Mouse (Mus musculus) forebrain, embryonic 11.5 days (tissue): ENCODE measurements around the gene Adk. TPM values are rescaled to one million over a fixed set of nuclear protein-coding genes. Genes with fewer than 3 reads are reported as not detected.

Experiments
- ATAC-seq: fragments of 200-750 bp; cut with Nextera tagmentation; replicated peaks from 2 replicates; pipeline ENCODE4 v1.8.0; 2017; ENCODE audit warnings: moderate TSS enrichment; ENCODE audit not compliant: low FRiP score
- DNase-seq: peaks from one replicate; pipeline ENCODE4 v3.0.0-alpha.2; 2017; ENCODE audit warnings: low spot score
- H3K27ac ChIP-seq: fragments of 300-500 bp; sonication (generic); 2 replicates; pipeline ENCODE4 v1.5.1; 2014; ENCODE audit warnings: low read depth, low read length
- H3K27me3 ChIP-seq: fragments of 300-500 bp; sonication (generic); 2 replicates; pipeline ENCODE4 v1.6.1; 2014; ENCODE audit warnings: mild to moderate bottlenecking, low read length, mixed read lengths; ENCODE audit not compliant: control insufficient read depth, insufficient read depth
- H3K36me3 ChIP-seq: fragments of 300-500 bp; sonication (generic); 2 replicates; pipeline ENCODE4 v1.6.1; 2014; ENCODE audit warnings: mild to moderate bottlenecking, low read length, moderate library complexity, mixed read lengths; ENCODE audit not compliant: control insufficient read depth, insufficient read depth
- H3K4me1 ChIP-seq: fragments of 300-500 bp; sonication (generic); replicated peaks from 2 replicates; pipeline ENCODE4 v1.6.1; 2014; ENCODE audit warnings: low read length, mixed read lengths; ENCODE audit not compliant: control insufficient read depth, insufficient read depth
- H3K4me2 ChIP-seq: fragments of 300-500 bp; sonication (generic); 2 replicates; pipeline ENCODE4 v1.6.1; 2014; ENCODE audit warnings: low read depth, mild to moderate bottlenecking, low read length, moderate library complexity, mixed read lengths; ENCODE audit not compliant: severe bottlenecking
- H3K4me3 ChIP-seq: fragments of 300-500 bp; sonication (generic); 2 replicates; pipeline ENCODE4 v1.5.1; 2014; ENCODE audit warnings: low read depth, low read length
- H3K9ac ChIP-seq: fragments of 300-500 bp; sonication (generic); 2 replicates; pipeline ENCODE4 v1.6.1; 2014; ENCODE audit warnings: low read length
- H3K9me3 ChIP-seq: fragments of 300-500 bp; sonication (generic); 2 replicates; pipeline ENCODE4 v1.6.1; 2016; ENCODE audit warnings: low read length, mixed read lengths; ENCODE audit not compliant: control insufficient read depth
- WGBS: fragments of 180-500 bp; shearing (Covaris S2); extraction: QIAGEN DNeasy Blood & Tissue Kit; methylation state at CpG from one replicate; pipeline ENCODE4 v1.1.7; 2014; 5-methylcytosine and 5-hydroxymethylcytosine counted together
- polyA plus RNA-seq: library from polyadenylated mRNA; unstranded; fragments of >200 nt; fragmentation: Nextera tagmentation; extraction: Ambion mirVana; gene quantifications from 2 replicates; pipeline ENCODE4 v1.2.1, GENCODE M21; 2014

The Adk gene
- polyA plus RNA-seq, 1 experiment from 2014 or later, result 138 TPM

- ATAC-seq (no peak), DNase-seq (no peak)
- 86% methylated on average over 11 of the region's 11 CpGs for WGBS
- H3K4me2 ChIP-seq, result no peak overlapping the region
- H3K36me3 ChIP-seq, result no peaks in the 10 kb centered on the region
- no peak overlapping the region for H3K27ac ChIP-seq
- no peaks in the 10 kb centered on the region for H3K27me3 ChIP-seq
- no peak overlapping the region for H3K4me3 ChIP-seq
- no peaks in the 10 kb centered on the region for H3K4me1 ChIP-seq
- no peak overlapping the region for H3K9ac ChIP-seq
- no peaks in the 10 kb centered on the region for H3K9me3 ChIP-seq
Observed at GRCm38 (mm10) chr14:21313561-21314342, 261.4 kb downstream of the Adk start.

GRCm38 (mm10) chr14:21314466-21314865 lies 262.1 kb downstream of the Adk start:
- no peak overlapping the region for H3K27ac ChIP-seq
- no peak for ATAC-seq
- 94% methylated on average over 3 of the region's 3 CpGs for WGBS

GRCm38 (mm10) chr14:21334826-21335225 lies 282.5 kb downstream of the Adk start:
- H3K27me3 ChIP-seq, result no peaks in the 10 kb centered on the region
- ATAC-seq, result no peak

More at GRCm38 (mm10) chr14:21314466-21314865, 262.1 kb downstream of the Adk start:
- H3K4me3 ChIP-seq, result no peak overlapping the region
- H3K27me3 ChIP-seq, result no peaks in the 10 kb centered on the region
- H3K9ac ChIP-seq, result no peak overlapping the region
- no peak for DNase-seq
- H3K9me3 ChIP-seq, result no peaks in the 10 kb centered on the region
- H3K4me1 ChIP-seq, result no peaks in the 10 kb centered on the region
- no peak overlapping the region for H3K4me2 ChIP-seq
- H3K36me3 ChIP-seq, result no peaks in the 10 kb centered on the region

GRCm38 (mm10) chr14:21335691-21336314 lies 283.4 kb downstream of the Adk start:
- no peaks in the 10 kb centered on the region for H3K4me1 ChIP-seq
- no peaks in the 10 kb centered on the region for H3K9me3 ChIP-seq
- no peaks in the 10 kb centered on the region for H3K36me3 ChIP-seq
- no peak overlapping the region for H3K27ac ChIP-seq
- WGBS, result 75% methylated on average over 11 of the region's 11 CpGs
- H3K27me3 ChIP-seq, result no peaks in the 10 kb centered on the region
- DNase-seq, result no peak
- H3K9ac ChIP-seq, result no peak overlapping the region
- no peak overlapping the region for H3K4me3 ChIP-seq
- no peak overlapping the region for H3K4me2 ChIP-seq
- ATAC-seq, result no peak

More at GRCm38 (mm10) chr14:21334826-21335225, 282.5 kb downstream of the Adk start:
- no peak overlapping the region for H3K9ac ChIP-seq
- no peak overlapping the region for H3K4me2 ChIP-seq
- H3K4me1 ChIP-seq, result no peaks in the 10 kb centered on the region
- 98% methylated on average over 1 of the region's 1 CpGs for WGBS
- no peak overlapping the region for H3K4me3 ChIP-seq
- no peaks in the 10 kb centered on the region for H3K9me3 ChIP-seq
- DNase-seq, result no peak
- no peaks in the 10 kb centered on the region for H3K36me3 ChIP-seq
- H3K27ac ChIP-seq, result no peak overlapping the region

- 92% methylated on average over 4 of the region's 4 CpGs for WGBS
Observed at GRCm38 (mm10) chr14:21337948-21338347, 285.6 kb downstream of the Adk start.

GRCm38 (mm10) chr14:21341195-21341594 lies 288.8 kb downstream of the Adk start:
- H3K9me3 ChIP-seq, result no peaks in the 10 kb centered on the region
- H3K4me2 ChIP-seq, result no peak overlapping the region
- H3K36me3 ChIP-seq, result no peaks in the 10 kb centered on the region
- H3K4me3 ChIP-seq, result no peak overlapping the region
- H3K27ac ChIP-seq, result no peak overlapping the region
- DNase-seq (no peak), ATAC-seq (no peak)
- H3K9ac ChIP-seq, result no peak overlapping the region
- WGBS, result 73% methylated on average over 1 of the region's 1 CpGs
- no peaks in the 10 kb centered on the region for H3K4me1 ChIP-seq
- H3K27me3 ChIP-seq, result no peaks in the 10 kb centered on the region

More at GRCm38 (mm10) chr14:21337948-21338347, 285.6 kb downstream of the Adk start:
- Histone ChIP-seq H3K4me1 (no peaks in the 10 kb centered on the region), H3K9ac (no peak overlapping the region), H3K27me3 (no peaks in the 10 kb centered on the region), H3K27ac (no peak overlapping the region), H3K4me3 (no peak overlapping the region), H3K36me3 (no peaks in the 10 kb centered on the region), H3K4me2 (no peak overlapping the region), H3K9me3 (no peaks in the 10 kb centered on the region)
- DNase-seq (no peak), ATAC-seq (no peak)

- H3K9me3 ChIP-seq, result no peaks in the 10 kb centered on the region
- WGBS, result 88% methylated on average over 3 of the region's 3 CpGs
- ATAC-seq, result no peak
Observed at GRCm38 (mm10) chr14:21342984-21343383, 290.6 kb downstream of the Adk start.

GRCm38 (mm10) chr14:21344896-21345295 lies 292.5 kb downstream of the Adk start:
- H3K4me3 ChIP-seq, result no peak overlapping the region
- H3K4me2 ChIP-seq, result no peak overlapping the region
- H3K9ac ChIP-seq, result no peak overlapping the region
- H3K36me3 ChIP-seq, result no peaks in the 10 kb centered on the region
- no peak for ATAC-seq
- DNase-seq, result no peak
- H3K27ac ChIP-seq, result no peak overlapping the region
- WGBS, result 94% methylated on average over 6 of the region's 6 CpGs
- H3K9me3 ChIP-seq, result no peaks in the 10 kb centered on the region
- no peaks in the 10 kb centered on the region for H3K27me3 ChIP-seq
- H3K4me1 ChIP-seq, result no peaks in the 10 kb centered on the region

More at GRCm38 (mm10) chr14:21342984-21343383, 290.6 kb downstream of the Adk start:
- Histone ChIP-seq H3K36me3 (no peaks in the 10 kb centered on the region), H3K27ac (no peak overlapping the region), H3K4me2 (no peak overlapping the region), H3K4me1 (no peaks in the 10 kb centered on the region), H3K4me3 (no peak overlapping the region), H3K9ac (no peak overlapping the region), H3K27me3 (no peaks in the 10 kb centered on the region)
- DNase-seq, result no peak
